Mouse (Mus musculus) gonadal fat pad, adult 2 months (tissue): ENCODE measurements around the gene Usp11. TPM values are rescaled to one million over a fixed set of nuclear protein-coding genes. Genes with fewer than 3 reads are reported as not detected.
"Not testable (repeated sequence)": the region's sequence is repeated elsewhere in the genome, so short reads cannot be mapped to it uniquely, and the experiment has no call there.

Source experiments
- DNase-seq: peaks from one replicate; pipeline ENCODE4 v3.0.0-alpha.2; 2012; ENCODE audit warnings: low read depth
- polyA plus RNA-seq: library from polyadenylated mRNA; depleted of rRNA; stranded (reverse); fragments of >200 nt; gene quantifications from 2 replicates; pipeline ENCODE4 v1.2.3, GENCODE M21; 2012; rRNA removed

Usp11 gene
- polyA plus RNA-seq, result 18.4 and 23.6 TPM in 2 replicates

DNA sequence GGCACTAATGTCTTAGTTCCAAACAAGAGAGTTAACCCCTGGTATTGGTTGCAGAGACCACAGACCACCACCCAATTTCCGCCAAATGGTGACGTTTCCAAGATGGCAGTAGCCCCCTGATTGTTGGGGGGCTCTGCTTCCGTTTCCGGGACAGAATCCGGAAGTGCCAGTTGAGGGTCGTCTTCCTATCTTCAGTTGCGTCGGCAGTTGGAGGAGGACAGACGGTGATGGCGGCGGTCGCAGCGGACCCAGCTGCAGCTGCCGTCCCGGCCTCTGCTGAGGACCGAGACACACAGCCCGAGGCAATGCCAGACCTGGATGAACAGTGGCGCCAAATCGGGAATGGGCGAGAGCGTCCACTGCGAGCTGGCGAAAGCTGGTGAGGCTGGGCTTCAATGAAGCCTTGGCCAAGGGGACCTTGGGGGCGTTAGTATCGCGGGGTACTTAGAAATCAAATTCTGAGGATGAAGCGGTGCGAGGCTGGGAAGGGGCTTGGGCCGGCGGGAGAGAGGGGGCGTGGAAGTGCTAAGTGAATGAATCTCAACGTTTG lies at the start of gene Usp11:
TSS of gene Usp11 (plus strand) at position 166 of the 550 bp plus-strand sequence.
- DNase-seq, result no peak

DNA sequence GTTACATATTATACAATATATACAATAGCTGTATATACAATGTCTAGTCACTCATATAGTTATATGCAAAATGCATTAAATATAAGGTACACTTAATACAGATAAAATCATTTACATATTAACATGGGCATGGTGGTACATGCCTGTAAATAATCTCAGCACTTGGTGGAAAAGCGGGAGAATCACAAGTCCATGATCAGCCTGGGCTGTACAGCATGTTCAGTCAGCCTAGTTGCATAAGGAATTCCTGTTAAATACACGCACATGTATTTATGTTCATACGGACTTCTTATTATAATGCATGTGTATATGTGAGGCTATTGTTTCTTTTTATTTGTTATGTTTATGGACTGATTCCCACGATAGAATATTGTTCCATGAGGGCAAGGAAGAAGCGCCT lies 46.1 kb upstream of the Usp11 start:
- DNase-seq, result no peak

DNA sequence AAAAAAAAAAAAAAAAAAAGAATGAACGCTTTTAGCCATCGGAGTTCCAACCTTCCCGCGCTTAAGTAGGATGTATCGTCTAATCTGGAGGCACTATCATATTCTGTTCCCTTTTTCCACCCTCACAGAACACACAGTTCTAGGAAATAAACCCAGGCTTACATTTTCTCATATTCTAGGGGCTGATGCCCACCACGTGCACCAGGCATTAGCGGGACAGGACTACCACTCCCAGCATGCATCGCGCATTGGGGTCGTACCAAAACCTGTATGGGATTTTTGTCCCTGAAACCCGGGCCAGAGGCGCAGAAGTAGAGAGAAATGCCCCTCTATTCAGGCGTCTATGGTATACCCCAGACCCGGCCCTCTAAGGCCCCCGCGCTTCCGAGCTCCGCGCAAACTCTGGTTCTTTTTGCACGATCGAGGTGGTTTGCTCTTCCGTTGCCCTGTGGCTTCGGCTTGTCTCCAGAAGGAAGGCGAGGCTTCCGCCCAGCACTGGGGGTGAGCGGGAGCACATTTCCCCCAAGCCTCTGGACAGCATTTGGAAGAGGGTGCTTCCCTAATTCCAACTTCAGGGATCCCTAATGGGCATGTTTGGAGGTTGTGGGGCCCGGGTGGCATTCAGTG lies 45.6 kb upstream of the Usp11 start, which contains the start of gene Uba1:
TSS of gene Uba1 (plus strand) at position 301 of the 627 bp plus-strand sequence.
- no peak for DNase-seq

DNA sequence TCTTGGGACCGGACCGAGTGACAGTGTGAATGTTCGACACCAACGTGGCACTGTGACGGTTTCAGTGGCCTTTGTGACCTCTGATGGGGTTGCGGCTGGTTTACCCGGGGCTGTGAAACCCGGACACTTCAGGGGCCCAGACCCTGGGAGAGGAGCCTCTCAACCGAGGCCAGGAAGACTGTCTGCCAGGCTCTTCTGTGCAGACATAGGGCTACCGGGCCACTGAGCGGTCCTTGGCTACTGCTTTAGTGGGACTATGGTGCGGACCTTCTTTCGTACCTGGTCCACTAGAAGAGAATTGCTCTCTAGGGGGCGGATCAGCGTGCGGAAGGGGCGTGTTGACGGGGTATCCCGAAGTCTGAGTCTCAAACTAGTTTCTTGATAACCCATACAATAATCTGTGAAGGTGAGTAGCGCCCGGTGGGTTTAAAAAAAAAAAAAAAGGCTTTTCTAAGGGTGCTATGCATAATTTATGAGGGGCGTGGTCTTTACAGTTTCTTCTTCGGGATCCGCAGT lies 44.8 kb upstream of the Usp11 start:
- DNase-seq, result no peak

DNA sequence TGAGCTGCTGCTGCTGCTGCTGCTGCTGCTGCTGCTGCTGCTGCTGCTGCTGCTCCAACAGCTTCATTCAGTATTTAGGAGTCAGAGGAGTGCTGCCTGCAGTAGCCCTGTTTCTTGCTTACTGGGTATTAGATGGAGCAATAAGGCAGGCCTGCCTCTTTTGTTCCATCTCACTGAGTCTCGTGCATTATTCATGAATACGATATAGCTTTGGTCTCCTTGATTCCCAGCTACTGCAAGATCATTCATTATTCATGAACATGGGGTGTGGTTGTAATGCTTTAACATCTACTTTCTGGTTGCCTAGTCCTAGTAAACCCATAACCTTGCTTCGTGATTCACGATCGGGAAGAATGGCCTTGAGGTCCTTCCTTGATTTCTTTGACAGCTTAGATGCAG lies 41.4 kb upstream of the Usp11 start:
- no peak for DNase-seq

DNA sequence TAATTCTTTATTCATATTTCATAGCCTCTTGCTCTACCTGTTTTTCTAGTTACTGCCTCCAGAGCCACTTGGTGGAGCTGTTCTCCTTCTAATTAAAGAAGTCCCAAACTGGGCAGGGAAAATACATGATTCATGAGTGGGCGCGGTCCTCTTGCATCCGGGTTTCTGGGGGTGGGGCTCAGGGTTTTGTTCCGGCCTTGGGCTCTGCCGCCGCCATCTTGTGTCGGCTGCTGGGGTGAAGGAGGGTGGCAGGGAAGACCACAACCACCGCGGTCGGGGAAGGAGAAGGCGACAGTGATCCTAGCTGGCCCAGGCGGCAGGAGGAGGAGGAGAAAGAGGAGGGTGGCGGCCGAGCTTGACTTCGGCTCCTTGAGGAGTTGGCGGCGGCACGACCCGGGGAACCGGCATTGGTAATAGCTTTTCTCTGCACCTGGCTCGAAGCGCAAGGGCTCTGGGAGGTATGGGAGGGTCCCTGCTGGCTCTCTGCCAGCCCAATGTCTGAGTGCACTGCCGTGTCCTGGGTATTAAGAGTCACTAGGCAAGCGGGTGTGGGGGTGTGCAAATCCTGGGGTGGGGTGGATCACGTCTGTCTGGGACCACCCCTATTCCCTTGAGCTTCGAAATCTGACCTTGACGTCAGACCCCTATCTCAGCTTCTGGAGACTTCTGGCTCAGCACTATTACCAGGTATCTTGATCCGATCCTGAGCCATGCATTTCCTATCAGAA lies 40.8 kb upstream of the Usp11 start:
- no peak for DNase-seq

DNA sequence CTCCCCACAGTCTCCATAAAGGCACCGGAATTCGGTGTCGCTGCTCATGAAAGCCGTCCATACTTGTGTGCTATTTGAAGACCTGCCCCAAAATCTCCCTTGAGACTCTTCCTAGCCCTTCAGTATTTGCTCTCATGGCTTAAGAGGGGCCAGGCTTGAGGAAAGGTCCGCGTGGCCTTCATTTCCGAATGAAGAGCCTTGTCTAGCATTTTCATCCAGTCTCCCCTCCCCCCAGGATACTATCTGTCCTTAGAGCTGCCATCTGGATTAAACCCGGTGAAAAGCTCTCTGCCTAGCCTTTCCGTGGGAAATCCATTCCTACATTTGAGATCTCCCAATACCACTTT lies 40.3 kb upstream of the Usp11 start:
- no peak for DNase-seq

DNA sequence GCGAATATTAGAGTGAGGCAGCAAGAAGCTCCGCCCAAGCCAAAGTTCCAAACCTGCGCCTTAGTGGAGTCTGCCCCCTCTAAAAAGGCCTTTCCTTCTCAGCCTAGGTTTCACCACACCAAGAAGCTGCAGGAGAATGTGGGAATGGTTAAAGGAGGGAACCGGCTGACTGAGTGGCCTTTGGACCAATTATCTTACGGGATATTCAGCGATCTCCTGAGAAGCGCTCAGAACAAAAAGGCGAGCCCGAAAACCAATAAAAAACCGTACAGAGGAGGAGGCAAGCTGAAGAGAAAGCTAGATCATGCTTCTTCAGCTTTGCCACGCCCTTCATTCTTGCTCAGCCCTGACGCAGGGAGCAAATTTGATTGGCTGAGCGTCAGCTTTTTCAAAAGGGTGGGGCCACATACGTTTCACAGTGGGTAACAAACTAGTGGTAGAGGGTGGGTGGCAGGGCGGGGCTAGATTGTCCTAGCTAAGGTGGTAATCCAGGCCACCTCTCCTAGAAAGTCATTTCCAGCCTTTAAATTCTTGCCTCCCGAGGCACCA lies 16.1 kb upstream of the Usp11 start, which contains the start of gene Cdk16:
TSS of gene Cdk16 (plus strand) at position 436 of the 549 bp plus-strand sequence.
- peak; percentile 72 for DNase-seq

DNA sequence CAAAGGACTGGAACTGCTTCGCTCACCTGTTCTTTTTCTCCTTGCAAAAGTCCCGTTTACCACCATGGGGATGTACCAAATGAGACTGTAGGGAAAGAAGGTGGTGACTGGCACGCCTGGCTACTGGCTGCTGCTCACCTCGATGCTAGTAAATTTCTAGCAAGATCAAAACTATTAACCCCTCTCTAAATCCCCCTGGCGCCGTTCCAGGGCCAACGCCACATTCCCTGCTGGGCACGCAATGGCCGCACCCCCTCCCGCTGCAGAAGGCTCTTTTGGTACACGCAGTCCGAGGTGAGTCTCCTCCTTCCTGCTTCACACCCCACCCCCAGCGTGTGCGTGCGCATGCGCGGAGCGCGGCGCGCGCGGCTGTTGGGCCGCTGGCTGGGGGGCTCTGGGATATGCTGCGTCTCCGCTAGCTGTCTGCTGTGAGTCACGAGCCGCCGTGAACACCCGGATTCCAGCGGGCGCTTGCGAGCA lies 15.6 kb upstream of the Usp11 start:
- no peak for DNase-seq

DNA sequence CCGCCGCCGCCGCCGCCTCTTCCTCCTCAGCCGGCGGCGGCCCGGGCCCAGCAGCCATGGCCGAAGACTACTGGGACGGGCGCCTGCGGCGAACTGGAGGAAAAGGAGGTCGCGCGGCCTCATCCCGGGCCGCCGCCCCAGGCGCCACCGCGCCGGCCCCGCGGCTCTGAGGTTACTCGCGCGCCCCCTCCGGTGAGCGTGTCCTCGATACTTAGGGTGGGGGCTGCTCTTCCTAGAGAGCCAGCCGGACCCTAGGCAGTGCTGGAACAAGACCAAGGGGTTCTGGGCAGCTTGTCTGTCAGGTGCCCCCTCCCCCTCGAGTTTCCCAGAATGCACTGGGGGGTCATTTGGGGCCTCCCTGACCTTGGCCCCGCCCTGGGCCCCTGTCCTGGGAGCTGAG lies 15.1 kb upstream of the Usp11 start:
- DNase-seq, result no peak

DNA sequence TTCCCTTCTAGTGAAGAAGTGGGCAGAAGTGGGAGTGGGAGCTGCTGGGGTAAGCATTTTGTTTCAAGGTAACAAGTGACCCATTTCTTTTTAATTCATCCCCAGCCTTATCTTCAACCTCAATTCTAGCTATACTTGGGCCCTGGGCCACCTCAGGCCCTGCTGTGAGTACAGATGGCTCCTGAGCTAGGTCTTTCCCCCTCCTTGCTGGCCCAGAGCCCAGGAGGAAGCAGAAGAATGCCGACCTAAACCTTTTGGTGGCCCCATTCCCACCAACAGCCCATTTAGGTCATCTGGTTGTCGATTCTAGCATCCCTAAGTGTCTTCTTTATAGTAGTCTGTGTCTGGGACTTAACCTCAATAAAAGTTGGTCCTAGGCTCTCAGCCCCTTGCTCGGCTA lies 12.1 kb upstream of the Usp11 start:
- no peak for DNase-seq

DNA sequence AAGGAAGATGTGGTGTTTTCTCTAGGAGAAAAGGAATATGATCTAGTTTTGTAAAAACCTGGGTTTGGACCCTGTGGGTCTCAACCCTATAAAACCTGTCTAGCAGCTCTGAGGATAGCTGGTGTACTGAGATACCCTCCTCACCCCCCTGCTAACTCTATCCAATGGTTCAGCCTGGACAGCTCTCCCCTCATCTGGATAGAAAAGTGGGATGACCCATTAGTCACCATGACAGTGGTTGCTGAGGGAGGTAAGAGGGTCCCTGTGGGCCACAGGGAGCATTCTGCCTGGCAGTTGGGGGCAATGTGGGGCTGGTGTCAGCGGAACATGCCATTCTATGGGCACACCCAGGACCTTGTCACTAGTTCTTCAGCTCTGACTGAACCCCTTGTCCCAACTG lies 11.1 kb upstream of the Usp11 start:
- no peak for DNase-seq

DNA sequence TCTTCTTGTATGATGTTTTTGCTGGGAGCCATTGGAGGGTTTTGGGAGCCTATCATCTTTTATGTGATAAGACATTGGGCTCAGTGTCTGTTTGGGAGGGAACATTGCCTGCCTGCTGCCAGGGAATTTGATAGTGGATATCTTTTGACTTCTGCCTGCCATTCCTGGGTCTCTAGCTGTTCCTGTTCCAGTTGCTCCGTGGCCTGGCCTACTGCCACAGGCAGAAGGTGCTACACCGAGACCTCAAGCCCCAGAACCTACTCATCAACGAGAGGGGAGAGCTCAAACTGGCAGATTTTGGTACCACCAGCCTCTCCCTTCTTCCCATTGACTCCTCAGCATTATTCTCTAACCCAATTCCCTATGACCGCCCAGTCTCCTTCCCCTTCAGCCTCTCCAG lies 7.9 kb upstream of the Usp11 start:
- DNase-seq, result no peak

DNA sequence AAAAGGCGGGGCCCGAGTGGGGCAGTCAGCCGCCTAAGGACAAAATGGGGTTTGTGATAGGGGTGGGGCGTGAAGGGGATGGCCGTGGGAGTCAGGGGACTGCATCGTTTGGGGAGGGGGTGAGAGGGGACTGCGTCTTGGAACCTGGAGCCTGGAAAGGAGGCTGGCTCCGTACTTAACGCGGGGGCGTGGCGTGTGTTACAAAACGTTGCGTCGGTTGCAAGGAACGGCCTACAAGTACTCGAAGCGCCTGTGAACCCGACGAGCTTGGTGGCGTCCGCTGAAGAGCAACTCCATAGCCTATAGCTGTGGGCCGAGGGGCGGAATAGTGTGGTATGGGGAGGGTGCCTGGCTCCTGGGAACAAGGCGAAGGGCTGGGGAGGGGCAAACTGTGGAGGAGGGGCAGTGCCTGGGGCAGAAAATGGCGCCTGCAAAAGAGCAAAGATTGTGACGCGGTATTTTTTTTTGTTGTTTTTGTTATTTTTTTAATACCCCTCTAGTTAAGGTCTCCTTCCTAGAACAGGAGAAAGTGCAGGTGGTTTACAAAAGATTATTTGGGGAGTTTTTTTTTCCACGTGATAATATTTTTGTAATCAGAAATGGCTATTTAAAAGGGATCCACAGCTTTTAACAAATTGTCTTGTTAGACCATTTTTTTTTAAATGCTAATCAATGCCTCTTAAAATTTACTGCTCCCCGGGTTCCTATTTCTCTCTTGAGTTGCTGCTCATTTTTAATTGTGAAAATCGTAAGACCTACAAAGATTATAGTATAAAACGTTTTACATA lies 783 bp downstream of the Usp11 start:
- peak; percentile 24 for DNase-seq

DNA sequence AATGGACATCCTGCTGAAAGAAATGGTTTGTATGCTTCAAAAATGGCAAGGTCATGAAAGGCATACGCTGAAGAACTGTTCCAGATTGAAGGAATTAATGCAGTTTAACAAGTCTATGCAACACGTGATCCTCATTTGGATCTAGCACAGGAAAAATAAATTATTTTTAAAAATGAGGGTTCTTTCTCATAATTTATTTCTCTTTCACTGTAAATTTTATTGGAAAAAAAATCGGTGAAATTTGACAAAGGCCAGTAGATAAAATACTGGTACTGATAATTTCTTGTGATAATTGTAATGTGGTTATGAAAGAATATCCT lies 1.3 kb downstream of the Usp11 start:
- DNase-seq, result no peak

DNA sequence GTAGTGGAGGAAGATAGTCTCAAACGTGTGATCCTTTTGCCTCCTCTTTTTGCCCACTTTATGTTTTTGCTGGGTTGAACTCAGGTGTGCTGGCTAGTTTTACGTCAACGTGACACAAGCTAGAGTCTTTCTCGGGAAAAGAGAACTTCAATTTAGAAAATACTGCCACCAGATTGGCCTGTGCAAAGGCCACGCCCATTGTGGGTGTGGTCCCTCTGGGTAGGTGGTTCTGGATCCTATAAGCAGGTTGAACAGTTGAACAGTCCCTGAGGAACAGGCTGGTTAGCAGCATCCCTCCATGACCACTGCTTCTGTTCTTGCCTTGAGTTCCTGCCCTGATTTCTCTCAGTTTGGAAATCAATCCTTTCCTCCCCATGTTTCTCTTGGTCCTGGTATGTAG lies 25.0 kb downstream of the Usp11 start:
- no peak for DNase-seq

DNA sequence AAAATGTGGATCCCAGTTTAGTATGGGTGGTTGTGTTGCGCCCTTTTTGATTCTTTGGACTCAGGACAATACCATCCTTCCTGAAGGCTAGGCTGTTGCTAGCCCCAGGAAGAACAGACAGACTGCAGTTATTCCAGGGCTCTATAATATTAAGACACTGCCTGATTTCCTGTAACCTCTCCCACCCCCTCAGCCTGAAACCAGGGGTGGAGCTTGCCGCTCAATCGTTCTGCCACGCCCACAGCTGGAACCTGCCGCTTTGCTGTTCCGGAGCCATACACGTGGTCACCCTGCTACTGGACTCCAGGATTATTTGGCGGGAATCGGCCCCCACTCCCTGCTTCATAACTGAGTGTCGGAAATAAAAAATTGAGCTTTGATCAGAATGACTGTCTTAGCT lies 26.3 kb downstream of the Usp11 start:
- not testable (repeated sequence) for DNase-seq

DNA sequence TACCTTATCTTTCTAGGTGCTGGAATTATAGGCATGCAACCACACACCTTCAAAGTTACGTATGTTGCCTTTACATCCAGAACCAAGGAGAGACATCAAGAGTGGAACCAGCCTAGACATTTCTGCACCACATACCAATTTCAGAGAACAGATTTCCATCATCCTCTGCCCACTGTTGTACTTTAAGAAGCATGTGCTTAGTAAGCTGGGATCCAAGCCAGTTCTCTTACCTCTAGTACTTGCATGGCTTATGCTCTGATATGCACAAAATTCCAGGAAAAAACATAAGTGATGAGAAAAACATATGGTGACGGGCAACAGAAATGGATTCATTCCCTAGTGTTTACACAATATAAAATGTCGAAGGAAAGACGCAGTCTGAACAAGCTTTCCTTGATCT lies 32.8 kb downstream of the Usp11 start:
- DNase-seq, result no peak

DNA sequence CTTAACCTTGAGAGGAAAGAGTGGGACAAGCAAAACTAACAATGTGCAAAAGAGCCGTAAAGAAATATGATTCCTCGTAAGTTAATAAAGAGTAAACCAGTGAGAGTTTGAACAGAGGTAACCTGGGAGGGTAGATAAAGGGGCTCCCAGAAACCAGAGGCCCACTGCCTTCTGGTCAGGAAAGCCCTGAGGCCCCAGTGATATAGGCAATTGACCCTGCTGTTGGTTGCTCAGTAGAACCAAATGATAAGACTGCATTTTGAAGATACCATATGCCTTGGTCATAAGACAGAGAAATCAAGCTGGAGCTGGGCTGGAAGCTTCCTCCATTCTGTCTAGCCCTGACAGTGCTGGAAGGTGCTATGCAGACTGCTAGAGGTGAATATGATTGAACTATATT lies 45.1 kb downstream of the Usp11 start:
- DNase-seq, result no peak

DNA sequence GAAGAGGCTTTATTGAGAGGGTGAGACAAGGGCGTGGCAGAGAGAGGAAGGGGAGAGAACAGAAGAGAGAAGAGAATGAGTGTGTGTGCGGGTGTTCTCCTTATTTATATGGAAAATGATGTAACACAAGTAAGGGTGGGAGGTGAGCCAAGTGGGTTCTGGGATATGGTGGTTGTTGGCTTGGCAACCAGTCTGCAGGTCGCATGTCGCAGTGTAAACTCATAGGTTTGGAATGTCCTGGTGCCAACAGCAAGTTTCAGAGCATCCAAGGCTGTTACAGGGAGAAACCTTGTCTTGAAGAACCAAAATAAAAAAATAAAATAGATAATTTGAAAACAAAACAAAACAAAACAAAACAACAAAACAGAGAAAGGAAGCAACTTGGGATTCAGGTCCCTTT lies 57.5 kb downstream of the Usp11 start:
- DNase-seq, result no peak
